In genomic region chr1:136685191-136686060, GRCm38 (mm10) we compare ENCODE assay signal across 8 mouse cellular contexts.
DNase-seq lines count a peak whose midpoint lies in the region; ATAC-seq and TF ChIP-seq lines count a peak whose summit lies in the region.

No protein-coding gene starts in this region.

- 56% methylated on average over 13 of the region's 13 CpGs for WGBS in embryonic facial prominence, embryonic 14.5 days
- WGBS in olfactory bulb, adult 2 months, result 71% methylated on average over 13 of the region's 13 CpGs
- 72% methylated on average over 13 of the region's 13 CpGs for WGBS in forebrain, embryonic 15.5 days

- TF ChIP-seq RAD21 in CH12.LX (IDR thresholded peaks at IDR 0.05; ENCODE audit: low read depth, low read length), result no peak; the same call in 1 of the 2 replicates

- no peaks in the 10 kb centered on the region for H3K79me2 ChIP-seq in CH12.LX (replicated peaks; ENCODE audit: control insufficient read depth, extremely low read depth, insufficient read depth, poor library complexity, severe bottlenecking)

- no peak for ATAC-seq in embryonic facial prominence, embryonic 14.5 days (ENCODE audit: low read depth)
- no peak for ATAC-seq in forebrain, embryonic 15.5 days (replicated peaks)

- no peak for TF ChIP-seq POLR2A in CH12.LX (IDR thresholded peaks at IDR 0.05; ENCODE audit: low read depth, low read length)
- no peak for TF ChIP-seq POLR2A in olfactory bulb, adult 2 months (IDR thresholded peaks at IDR 0.05; ENCODE audit: insufficient read depth, low read depth, low read length)

- TF ChIP-seq EP300 in CH12.LX (IDR thresholded peaks at IDR 0.05; ENCODE audit: low read length), result peak; percentile 75

- intact Hi-C loops in left cerebral cortex, postnatal 36 days (cut with DNase I), result no loop called here

- H3K36me3 ChIP-seq in CH12.LX (replicated peaks in 1 of 2; ENCODE audit: control insufficient read depth in 1 of 2, insufficient read depth in 1 of 2, low read length in 1 of 2), result no peaks in the 10 kb centered on the region
- H3K36me3 ChIP-seq in embryonic facial prominence, embryonic 14.5 days (ENCODE audit: control insufficient read depth, insufficient read depth, low read length), result no peaks in the 10 kb centered on the region
- H3K36me3 ChIP-seq in forebrain, embryonic 15.5 days, result no peaks in the 10 kb centered on the region

- H3K27ac ChIP-seq in CH12.LX (ENCODE audit: insufficient read depth, low read depth), result peak overlapping the region; percentile 57
- peak overlapping the region; percentile 40; the same call in 1 of the 2 replicates for H3K27ac ChIP-seq in embryonic facial prominence, embryonic 14.5 days (replicated peaks; ENCODE audit: low read depth, low read length)
- peak overlapping the region; percentile 38; the same call in 1 of the 2 replicates for H3K27ac ChIP-seq in olfactory bulb, adult 2 months (ENCODE audit: insufficient read depth, low read depth, low read length)
- no peak overlapping the region for H3K27ac ChIP-seq in forebrain, embryonic 15.5 days (replicated peaks)

- peak overlapping the region; percentile 4 for H3K9ac ChIP-seq in CH12.LX (ENCODE audit: insufficient read depth, low read depth)
- no peak overlapping the region for H3K9ac ChIP-seq in embryonic facial prominence, embryonic 14.5 days (ENCODE audit: low read depth, low read length)
- H3K9ac ChIP-seq in forebrain, embryonic 15.5 days (replicated peaks), result no peak overlapping the region

- peak overlapping the region; percentile 85 for H3K4me2 ChIP-seq in CH12.LX (ENCODE audit: insufficient read depth, low read depth, poor library complexity, severe bottlenecking)
- no peak overlapping the region for H3K4me2 ChIP-seq in embryonic facial prominence, embryonic 14.5 days (ENCODE audit: low read depth, low read length)
- H3K4me2 ChIP-seq in forebrain, embryonic 15.5 days (replicated peaks), result no peak overlapping the region

- H3K27me3 ChIP-seq in CH12.LX (replicated peaks), result no peaks in the 10 kb centered on the region
- H3K27me3 ChIP-seq in embryonic facial prominence, embryonic 14.5 days (replicated peaks; ENCODE audit: control insufficient read depth, insufficient read depth, low read length), result no peaks in the 10 kb centered on the region
- no peaks in the 10 kb centered on the region for H3K27me3 ChIP-seq in forebrain, embryonic 15.5 days

- in situ Hi-C loops in CH12.LX (cut with MboI; ENCODE audit: low pct_ligation_motif_present, low pct_unique_long_range_greater_than_20kb, low sequenced_read_pairs), result no loop called here

- no peak for TF ChIP-seq CTCF in CH12.LX (conservative IDR thresholded peaks at IDR 0.05 in 1 of 2, IDR thresholded peaks at IDR 0.05 in 1 of 2; ENCODE audit: low read depth in 2 of 2, low read length in 2 of 2)
- TF ChIP-seq CTCF in olfactory bulb, adult 2 months (IDR thresholded peaks at IDR 0.05; ENCODE audit: insufficient read depth, low read depth, low read length), result no peak

- peak; percentile 53 to 56 for DNase-seq in B cell, adult 2 months
- DNase-seq in CH12.LX (ENCODE audit: extremely low read depth), result peak; percentile 80
- no peak for DNase-seq in embryonic facial prominence, embryonic 14.5 days (ENCODE audit: low spot score)
- peak; percentile 31 to 37 for DNase-seq in kidney, postnatal 36 days
- no peak for DNase-seq in left cerebral cortex, postnatal 36 days (ENCODE audit: low spot score in 2 of 2)
- DNase-seq in cerebellum, adult 11 months, result no peak

- peak overlapping the region in 1 of 3 experiments; percentile 6 for H3K4me3 ChIP-seq in CH12.LX (replicated peaks in 1 of 3; ENCODE audit: low read depth in 2 of 3, low read length in 2 of 3, poor library complexity in 1 of 3)
- no peak overlapping the region for H3K4me3 ChIP-seq in embryonic facial prominence, embryonic 14.5 days (ENCODE audit: low read depth, low read length)
- H3K4me3 ChIP-seq in olfactory bulb, adult 2 months (ENCODE audit: insufficient read depth, low read depth, low read length), result no peak overlapping the region
- no peak overlapping the region for H3K4me3 ChIP-seq in forebrain, embryonic 15.5 days

- no peaks in the 10 kb centered on the region for H3K9me3 ChIP-seq in CH12.LX (replicated peaks; ENCODE audit: low read length)
- H3K9me3 ChIP-seq in embryonic facial prominence, embryonic 14.5 days (ENCODE audit: control insufficient read depth, low read length), result no peaks in the 10 kb centered on the region
- H3K9me3 ChIP-seq in forebrain, embryonic 15.5 days, result no peaks in the 10 kb centered on the region

- H3K4me1 ChIP-seq in CH12.LX (ENCODE audit: control insufficient read depth in 1 of 2, insufficient read depth in 2 of 2), result peaks cover 8 to 36% of the 10 kb centered on the region in 2 experiments; a peak in 3 of 4 replicates
- peaks cover 17% of the 10 kb centered on the region for H3K4me1 ChIP-seq in embryonic facial prominence, embryonic 14.5 days (ENCODE audit: control insufficient read depth, insufficient read depth, low read length)
- H3K4me1 ChIP-seq in olfactory bulb, adult 2 months (ENCODE audit: control insufficient read depth, insufficient read depth, low read length), result peaks cover 10% of the 10 kb centered on the region
- no peaks in the 10 kb centered on the region for H3K4me1 ChIP-seq in forebrain, embryonic 15.5 days

- dilution Hi-C loops in CH12.LX (cut with MboI; ENCODE audit: extremely low pct_ligation_motif_present, extremely low pct_unique_long_range_greater_than_20kb, low sequenced_read_pairs), result no loop called here

TF ChIP-seq in CH12.LX, 34 proteins besides CTCF, POLR2A, EP300 and RAD21:
- no peak for TF ChIP-seq POLR2AphosphoS2 (IDR thresholded peaks at IDR 0.05; ENCODE audit: low read depth, low read length)
- peak; percentile 88 for TF ChIP-seq ETS1 (conservative IDR thresholded peaks at IDR 0.05; ENCODE audit: low read depth, low read length)
- TF ChIP-seq MAZ (IDR thresholded peaks at IDR 0.05; ENCODE audit: low read depth, low read length), result no peak; the same call in 1 of the 2 replicates
- no peak for TF ChIP-seq ZC3H11A (IDR thresholded peaks at IDR 0.05; ENCODE audit: low read depth, low read length)
- peak; percentile 84 for TF ChIP-seq IRF4 (IDR thresholded peaks at IDR 0.05; ENCODE audit: low read depth, low read length)
- TF ChIP-seq MEF2A (IDR thresholded peaks at IDR 0.05; ENCODE audit: borderline replicate concordance, low read depth, low read length), result no peak
- no peak for TF ChIP-seq NRF1 (IDR thresholded peaks at IDR 0.05; ENCODE audit: low read depth, low read length)
- no peak for TF ChIP-seq KAT2A (IDR thresholded peaks at IDR 0.05; ENCODE audit: insufficient replicate concordance, low read length)
- peak; percentile 56; the same call in 1 of the 2 replicates for TF ChIP-seq TCF12 (IDR thresholded peaks at IDR 0.05; ENCODE audit: low read depth, low read length)
- no peak for TF ChIP-seq JUND (conservative IDR thresholded peaks at IDR 0.05; ENCODE audit: low read depth, low read length)
- no peak for TF ChIP-seq CHD1 (IDR thresholded peaks at IDR 0.05; ENCODE audit: low read depth, low read length)
- no peak for TF ChIP-seq E2F4 (IDR thresholded peaks at IDR 0.05; ENCODE audit: insufficient replicate concordance, low read depth, low read length)
- no peak for TF ChIP-seq SMC3 (IDR thresholded peaks at IDR 0.05; ENCODE audit: low read depth, low read length)
- peak; percentile 72; the same call in 1 of the 2 replicates for TF ChIP-seq MAFK (IDR thresholded peaks at IDR 0.05; ENCODE audit: insufficient replicate concordance, low read length)
- TF ChIP-seq BHLHE40 (IDR thresholded peaks at IDR 0.05; ENCODE audit: low read depth, low read length), result peak; percentile 89
- TF ChIP-seq SIN3A (IDR thresholded peaks at IDR 0.05; ENCODE audit: low read length), result 0 out of 2 replicates have a peak, but pooled peaks have one; percentile 16
- TF ChIP-seq ZNF384 (IDR thresholded peaks at IDR 0.05; ENCODE audit: low read depth, low read length), result no peak; the same call in 1 of the 2 replicates
- TF ChIP-seq MAX (IDR thresholded peaks at IDR 0.05; ENCODE audit: low read length), result peak; percentile 82
- TF ChIP-seq UBTF (IDR thresholded peaks at IDR 0.05; ENCODE audit: low read depth, low read length), result no peak
- TF ChIP-seq GABPA (IDR thresholded peaks at IDR 0.05; ENCODE audit: insufficient replicate concordance, low read depth, low read length), result no peak
- peak; percentile 41 for TF ChIP-seq HCFC1 (IDR thresholded peaks at IDR 0.05; ENCODE audit: low read depth, low read length)
- no peak for TF ChIP-seq PAX5 (IDR thresholded peaks at IDR 0.05; ENCODE audit: low read length)
- peak; percentile 56; the same call in 1 of the 2 replicates for TF ChIP-seq TBP (conservative IDR thresholded peaks at IDR 0.05; ENCODE audit: low read depth, low read length)
- TF ChIP-seq MYC (IDR thresholded peaks at IDR 0.05; ENCODE audit: low read depth, low read length), result peak; percentile 73; the same call in 1 of the 2 replicates
- no peak for TF ChIP-seq ELF1 (IDR thresholded peaks at IDR 0.05; ENCODE audit: low read depth, low read length)
- no peak for TF ChIP-seq USF1 (IDR thresholded peaks at IDR 0.05; ENCODE audit: low read depth, low read length)
- TF ChIP-seq USF2 (conservative IDR thresholded peaks at IDR 0.05; ENCODE audit: low read depth, low read length), result no peak
- TF ChIP-seq MXI1 (IDR thresholded peaks at IDR 0.05; ENCODE audit: low read depth, low read length), result peak; percentile 74
- no peak for TF ChIP-seq ZKSCAN1 (IDR thresholded peaks at IDR 0.05; ENCODE audit: borderline replicate concordance, low read depth, low read length)
- no peak for TF ChIP-seq NELFE (IDR thresholded peaks at IDR 0.05; ENCODE audit: low read depth, low read length)
- peak; percentile 58 for TF ChIP-seq CHD2 (IDR thresholded peaks at IDR 0.05; ENCODE audit: low read length)
- no peak for TF ChIP-seq RCOR1 (conservative IDR thresholded peaks at IDR 0.05; ENCODE audit: low read depth, low read length)
- TF ChIP-seq ZMIZ1 (IDR thresholded peaks at IDR 0.05; ENCODE audit: low read depth, low read length), result no peak
- TF ChIP-seq JUN (IDR thresholded peaks at IDR 0.05; ENCODE audit: insufficient read depth, low read depth, low read length), result peak; percentile 25; the same call in 1 of the 2 replicates

Comparison
In these comparisons a context has a peak if more than half of its experiments do, and no peak if none do; other contexts are left out.
1. DNase-seq: peak in B cell, adult 2 months (2 of 2), CH12.LX (single experiment) and kidney, postnatal 36 days (2 of 2); none in embryonic facial prominence, embryonic 14.5 days (single experiment), left cerebral cortex, postnatal 36 days (0 of 2) and cerebellum, adult 11 months (single experiment).